Mouse (Mus musculus) retina, postnatal 7 days (tissue): Measurements from ENCODE around the gene Smim17.
"Not testable (repeated sequence)": the region's sequence is repeated elsewhere in the genome, so short reads cannot be mapped to it uniquely, and the experiment has no call there.

Experiments
- DNase-seq: peaks from one replicate; pipeline ENCODE4 v3.0.0-alpha.2; 2012; ENCODE audit warnings: low read depth, low spot score

Smim17 gene

DNA sequence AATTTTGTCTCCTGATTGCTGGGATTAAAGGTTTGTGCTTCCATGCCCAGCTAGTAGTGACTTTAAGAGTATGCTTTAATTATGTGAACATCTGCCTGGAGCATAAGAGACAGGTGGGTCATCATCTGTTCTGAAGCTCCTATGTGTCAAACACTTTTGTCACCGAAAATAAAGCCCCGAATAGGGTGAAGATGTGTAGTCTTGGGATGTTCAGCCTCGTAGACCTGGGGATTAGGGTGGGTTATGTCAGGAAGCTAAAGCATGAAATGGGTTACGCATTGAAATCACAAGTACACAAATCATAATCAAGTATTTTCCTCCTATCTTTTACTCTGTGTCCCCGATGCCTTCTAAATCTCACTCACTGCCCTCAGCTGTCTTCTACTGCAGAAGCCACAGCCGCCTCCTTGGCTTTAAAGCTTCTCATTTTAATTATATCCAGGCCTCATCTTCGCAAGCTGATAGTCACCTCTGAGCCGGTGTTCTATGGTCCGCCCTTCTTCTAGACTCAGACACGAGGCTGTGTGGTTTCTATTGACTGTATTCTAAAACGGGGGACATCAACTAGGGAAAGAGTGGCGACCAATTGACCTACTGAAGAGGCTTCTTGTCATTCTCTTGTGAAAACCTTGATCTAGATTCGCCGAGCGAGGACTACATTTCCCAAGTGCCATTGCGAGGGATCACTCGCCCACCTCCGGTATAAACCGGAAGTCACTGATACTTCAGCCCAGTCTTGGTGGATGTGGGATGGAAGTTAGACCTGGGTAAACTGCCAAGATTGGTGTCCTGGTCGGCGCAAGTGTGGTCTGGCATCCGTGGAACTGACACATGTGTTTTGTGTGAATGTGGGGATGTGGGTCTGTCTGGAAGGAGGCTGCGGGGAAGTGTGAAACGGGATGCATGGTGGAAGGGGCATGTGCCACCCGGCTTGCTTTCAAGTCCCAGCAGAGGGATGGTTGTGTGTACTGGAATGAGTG is at the start of gene Smim17:
Smim17 (plus strand) TSS at position 720 of the 980 bp plus-strand sequence.
- peak; percentile 59 for DNase-seq

DNA sequence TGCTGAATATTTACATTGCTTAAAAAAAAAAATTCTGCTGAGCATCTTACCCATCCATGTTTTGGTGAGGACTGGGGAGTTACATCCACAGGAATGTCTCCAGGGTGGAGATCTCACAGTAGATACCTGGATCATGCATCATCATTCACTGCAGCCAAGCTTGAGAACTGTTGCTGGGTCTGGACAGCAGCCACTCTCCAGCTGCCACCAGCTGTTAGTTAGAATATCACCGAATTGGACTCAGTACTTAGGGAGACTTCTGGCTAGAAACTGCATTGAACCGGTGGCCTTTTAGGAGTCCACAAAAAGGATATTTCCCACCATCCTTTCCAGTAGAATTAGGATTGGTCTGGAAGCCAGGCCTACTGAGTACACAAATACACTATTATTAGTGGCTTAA is 40.4 kb upstream of the Smim17 start:
- no peak for DNase-seq

DNA sequence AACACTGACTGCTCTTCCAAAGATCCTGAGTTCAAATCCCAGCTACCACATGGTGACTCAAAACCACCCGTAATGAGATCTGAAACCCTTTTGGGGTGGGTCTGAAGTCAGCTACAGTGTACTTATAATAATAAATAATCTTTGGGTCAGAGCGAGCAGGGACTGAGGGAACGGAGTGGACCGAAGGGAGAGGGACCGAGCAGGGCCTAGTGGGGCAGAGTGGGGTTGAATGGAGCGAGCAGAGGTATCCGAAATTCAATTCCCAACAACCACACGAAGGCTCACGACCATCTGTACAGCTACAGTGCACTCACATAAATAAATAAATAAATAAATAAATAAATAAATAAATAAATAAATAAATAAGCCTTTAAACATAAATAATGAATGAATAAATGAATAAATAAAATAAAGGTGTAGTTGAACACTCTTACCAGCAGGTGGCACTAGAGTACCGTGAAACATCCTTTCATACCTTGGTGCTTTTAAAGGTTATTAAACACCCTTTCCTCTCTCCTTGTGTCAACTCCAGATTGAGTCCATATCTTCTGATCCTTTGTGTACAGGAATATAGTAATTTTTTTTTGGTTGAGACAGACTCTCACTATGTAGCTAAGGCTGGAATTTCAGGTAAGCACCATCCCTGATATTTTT is 39.5 kb upstream of the Smim17 start:
- peak; percentile 68 for DNase-seq

DNA sequence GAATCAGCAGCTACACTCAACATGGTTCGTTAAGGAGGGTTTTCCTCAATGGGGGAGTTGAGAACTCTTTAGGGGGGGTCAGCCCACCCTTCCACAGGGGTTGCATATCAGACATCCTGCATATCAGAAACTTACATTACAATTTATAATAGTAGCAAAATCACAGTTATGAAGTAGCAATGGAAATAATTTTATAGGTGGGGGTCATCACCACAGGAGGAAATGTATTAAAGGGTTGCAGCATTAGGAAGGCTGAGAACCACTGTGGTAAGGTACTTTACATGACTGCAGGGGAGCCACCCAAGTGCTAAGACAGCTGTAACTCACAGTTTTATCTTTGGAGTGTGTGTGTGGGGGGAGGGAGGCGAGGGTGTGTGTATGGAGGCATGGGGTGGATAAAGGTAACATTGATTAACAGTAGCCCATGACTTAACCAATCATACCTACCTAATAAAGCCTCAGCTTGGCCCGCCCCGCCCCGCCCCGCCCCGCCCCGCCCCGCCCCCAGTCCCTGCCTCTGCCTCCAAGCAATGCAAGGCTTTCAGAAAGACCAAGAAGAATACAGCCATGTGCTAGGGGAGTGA is 37.9 kb upstream of the Smim17 start:
- DNase-seq: no peak

DNA sequence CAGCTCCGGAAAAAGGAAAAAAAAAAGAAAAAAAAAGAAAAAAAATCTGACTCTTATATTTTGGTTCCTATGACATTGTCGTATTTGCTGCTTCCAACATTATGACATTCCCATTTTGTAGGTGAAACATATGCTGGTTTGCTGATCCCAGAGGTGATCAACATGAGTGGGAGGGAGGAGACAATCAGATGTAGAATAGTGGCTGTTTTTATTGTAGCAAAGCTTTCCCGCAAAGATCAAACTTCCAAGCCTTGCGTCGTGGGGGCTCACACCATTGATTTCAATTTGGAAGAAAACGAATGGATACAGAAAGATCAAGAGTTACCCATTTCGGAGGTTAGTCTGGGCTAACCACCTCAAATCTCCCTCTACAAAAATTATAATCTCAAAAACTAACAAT is 36.8 kb upstream of the Smim17 start:
- DNase-seq: no peak

DNA sequence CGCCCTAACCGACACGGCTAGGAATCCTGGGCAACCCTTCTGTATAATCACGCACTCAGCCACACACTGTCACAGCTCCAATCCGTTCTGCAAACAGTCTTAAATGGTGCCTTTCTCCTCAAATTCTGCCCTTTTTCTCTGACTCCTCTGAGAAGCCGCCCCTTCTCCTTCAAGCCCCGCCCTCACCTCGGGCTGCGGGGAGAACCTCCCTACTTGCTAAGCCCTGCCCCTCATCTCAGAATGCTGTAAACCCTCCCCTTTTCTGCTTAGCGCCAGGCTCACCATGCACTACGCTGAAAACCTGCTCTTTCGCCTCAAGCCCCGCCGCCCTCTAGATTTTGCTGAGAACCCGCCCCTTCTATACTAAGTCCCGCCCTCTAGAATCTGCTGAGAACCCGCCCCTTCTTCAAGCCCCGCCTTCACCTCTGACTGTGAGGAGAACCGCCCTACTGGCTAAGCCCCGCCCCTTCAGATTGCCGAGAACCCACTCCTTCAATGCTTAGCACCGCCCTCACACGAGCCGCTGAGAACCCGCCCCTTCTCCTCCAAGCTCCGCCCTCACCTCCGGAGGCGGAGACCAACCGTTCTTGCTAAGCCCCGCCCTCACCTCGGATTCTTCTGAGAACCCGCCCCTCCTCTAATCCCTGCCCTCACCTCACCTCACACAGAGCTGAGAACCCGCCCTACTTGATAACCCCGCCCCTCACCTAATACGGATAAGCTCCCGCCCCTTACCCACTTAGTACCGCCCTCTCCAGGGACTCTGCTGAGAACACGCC is 36.1 kb upstream of the Smim17 start:
- peak; percentile 99 for DNase-seq

DNA sequence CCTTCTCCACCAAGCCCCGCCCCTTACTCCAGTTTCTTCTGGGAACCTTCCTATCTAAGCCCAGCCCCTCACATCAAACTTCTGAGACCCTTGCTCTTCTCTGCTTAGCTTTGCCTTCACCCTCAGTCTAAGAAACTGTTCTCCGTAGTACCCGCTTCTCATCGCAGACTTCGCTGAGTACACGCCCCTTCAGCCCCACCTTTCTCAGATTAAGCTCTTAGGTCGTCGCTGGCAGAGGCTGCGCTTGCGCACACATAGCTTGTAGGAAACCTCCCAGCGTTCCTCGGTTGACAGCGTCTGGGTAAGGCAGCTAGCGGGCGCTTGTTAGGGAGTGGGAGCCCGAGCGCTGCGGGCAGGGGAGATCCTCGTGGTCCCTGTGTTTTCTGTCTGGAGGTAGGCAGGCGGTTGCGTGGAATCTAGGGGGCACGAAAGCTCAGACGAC is 35.4 kb upstream of the Smim17 start, which contains the start of gene Zfp78:
Zfp78 (plus strand) TSS at position 234 of the 442 bp plus-strand sequence.
- peak; percentile 93 for DNase-seq

DNA sequence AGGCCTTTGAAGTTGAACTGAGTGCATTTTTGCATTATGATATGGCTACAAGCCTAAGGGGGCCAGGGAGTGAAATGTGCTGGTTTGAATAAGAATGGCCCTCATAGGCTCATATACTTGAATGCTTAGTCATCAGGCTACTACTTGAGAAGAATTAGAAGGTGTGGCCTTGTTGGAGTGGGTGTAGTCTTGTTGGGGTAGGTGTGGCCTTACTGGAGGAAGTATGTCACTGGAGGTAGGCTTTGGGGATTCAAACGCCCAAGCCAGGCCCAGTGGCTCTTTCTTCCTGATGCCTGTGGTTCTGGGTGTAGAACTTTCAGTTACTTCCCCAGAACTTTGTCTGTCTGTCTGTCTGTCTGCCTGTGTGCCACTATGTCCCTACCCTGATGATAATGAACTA is 33.8 kb upstream of the Smim17 start:
- DNase-seq: no peak

DNA sequence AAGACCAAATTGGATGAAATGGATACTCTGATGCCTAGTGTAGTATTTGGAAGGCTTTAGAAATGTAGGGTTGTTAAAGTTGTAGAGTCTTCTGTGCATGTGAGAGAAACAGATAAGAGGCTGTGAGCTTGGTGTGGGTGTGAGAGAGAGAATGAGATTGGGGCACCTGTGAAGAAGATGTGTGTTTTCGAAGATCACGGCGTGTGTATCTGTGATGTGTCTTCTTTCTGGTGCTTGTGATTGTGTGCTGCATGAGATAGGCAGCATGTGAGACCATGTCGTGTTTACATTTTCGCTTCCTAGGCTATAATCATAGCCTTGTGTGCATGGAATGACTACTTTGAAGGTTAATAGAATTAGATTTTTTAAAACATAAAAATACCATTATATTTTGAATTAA is 31.3 kb upstream of the Smim17 start:
- no peak for DNase-seq

DNA sequence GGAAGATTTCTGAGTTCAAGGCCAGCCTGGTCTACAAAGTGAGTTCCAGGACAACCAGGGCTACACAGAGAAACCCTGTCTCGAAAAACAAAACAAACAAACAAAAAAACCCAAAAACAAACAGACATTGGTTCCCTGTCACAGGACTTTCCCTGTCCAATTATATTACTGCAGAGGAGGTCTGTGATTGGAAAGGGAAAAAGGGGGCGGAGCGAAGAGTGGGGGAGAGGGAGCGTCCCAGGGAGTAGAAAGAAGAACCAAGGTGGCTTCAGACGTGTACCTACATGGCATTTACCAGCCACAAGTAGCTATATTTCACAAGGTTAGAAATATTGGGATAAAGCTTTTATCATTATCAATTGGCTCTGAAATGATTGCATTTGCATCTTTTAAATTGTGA is 30.4 kb upstream of the Smim17 start:
- DNase-seq: not testable (repeated sequence)

DNA sequence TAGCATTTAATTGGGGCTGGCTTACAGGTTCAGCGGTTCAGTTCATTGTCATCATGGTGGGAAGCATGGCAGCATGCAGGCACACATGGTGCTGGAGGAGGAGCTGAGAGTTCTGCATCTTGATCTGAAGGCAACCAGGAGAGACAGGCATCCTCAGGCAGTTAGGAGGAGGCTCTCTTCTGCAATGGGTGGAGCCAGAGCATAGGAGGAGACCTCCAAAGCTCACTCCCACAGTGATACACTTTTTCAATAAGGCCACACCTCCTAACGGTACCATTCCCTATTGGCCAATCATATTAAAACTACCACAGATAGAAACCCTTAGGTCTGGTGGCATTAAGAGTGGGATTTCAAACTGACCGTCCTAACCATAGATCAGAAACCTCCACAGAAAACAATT is 29.1 kb upstream of the Smim17 start:
- no peak for DNase-seq

DNA sequence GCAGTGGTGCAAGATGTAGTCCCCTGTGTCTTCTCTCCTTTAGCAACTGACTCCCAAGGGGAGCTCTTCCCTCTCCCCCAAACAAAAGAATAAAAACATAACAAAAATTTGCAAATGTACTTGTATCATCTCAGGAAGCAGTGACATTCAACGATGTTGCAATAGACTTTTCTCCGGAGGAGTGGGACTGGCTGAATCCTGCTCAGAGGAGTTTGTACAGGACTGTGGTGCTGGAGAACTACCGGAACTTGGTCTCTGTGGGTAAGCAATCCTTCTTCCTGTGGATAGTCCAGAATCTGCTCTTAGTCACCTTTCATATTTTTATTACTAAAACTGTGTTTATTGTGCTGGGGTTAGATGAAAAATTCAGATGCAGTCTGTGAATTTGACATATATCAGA is 25.5 kb upstream of the Smim17 start:
- no peak for DNase-seq

DNA sequence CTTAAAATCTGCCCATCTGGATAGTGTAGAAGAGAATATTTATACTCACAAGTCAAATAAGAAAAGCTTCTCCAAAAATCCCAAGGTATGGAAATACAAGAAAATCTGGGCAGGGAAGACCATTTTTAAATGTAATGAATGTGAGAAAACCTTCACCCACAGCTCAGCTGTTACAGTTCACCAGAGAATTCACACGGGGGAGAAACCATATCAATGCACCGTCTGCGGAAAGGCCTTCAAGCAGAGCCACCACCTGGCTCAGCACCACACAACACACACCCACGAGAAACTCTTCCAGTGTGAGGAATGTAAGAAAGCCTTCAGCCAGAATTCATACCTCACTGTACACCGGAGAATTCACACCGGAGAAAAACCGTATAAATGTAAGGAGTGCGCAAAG is 20.1 kb upstream of the Smim17 start:
- DNase-seq: no peak

DNA sequence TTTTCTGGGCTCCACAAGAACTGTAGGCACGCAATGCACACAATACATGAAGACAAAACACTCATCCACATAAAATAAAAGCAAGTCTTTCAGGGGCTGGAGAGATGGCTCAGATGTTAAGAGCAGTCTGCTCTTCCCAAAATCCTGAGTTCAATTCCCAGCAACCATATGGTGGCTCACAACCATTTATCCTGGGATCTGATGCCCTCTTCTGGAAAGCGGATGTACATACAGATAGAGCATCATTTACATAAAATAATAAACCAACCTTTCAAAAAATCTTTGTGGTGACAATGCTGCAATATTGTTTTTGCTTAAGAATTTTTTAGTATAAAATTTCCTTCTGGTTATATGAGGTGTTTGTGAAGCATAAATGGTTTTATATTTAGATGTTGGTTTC is 17.1 kb upstream of the Smim17 start:
- DNase-seq: no peak

DNA sequence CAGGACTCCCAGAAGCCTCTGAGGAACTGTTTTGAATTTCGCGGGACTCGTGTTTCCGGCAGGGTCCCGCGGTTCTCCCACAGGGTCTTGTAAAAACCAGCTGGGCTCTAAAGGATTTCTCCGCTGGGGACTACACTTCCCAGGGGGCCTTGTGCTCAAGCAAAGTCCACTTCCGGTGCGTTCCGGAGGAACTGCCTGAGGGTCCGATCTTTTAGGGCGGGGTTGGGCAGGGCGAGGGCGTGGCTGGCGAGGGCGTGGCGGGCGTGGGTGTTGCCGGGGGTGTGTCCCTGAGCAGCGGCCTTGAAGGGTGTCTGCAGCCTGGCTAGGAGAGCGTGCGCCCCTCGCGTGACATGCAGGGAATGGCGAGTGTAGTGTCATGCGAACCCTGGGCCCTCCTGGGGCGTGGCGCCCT is 15.5 kb upstream of the Smim17 start, which contains the start of gene Zfp28:
Zfp28 (plus strand) TSS at position 252 of the 412 bp plus-strand sequence.
- peak; percentile 90 for DNase-seq

DNA sequence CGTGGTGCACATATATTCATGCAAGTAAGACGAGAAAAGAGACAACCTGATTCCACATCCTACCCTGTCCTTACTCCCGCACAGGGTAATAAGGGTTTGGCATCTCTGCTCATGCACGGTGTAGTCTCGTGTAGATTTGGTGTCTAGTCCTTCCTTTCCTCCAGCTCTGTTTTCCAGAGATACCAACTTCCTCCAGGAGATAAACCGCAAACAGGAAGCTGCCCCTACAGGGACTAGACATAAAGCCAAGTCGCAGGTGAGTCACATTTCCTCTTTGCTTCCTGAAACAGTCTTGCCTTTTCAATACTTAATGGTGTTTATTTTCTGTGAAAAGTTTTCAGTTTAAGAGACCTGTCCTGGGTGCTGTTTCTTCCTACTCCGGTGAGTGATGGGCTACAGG is 14.5 kb upstream of the Smim17 start:
- no peak for DNase-seq

DNA sequence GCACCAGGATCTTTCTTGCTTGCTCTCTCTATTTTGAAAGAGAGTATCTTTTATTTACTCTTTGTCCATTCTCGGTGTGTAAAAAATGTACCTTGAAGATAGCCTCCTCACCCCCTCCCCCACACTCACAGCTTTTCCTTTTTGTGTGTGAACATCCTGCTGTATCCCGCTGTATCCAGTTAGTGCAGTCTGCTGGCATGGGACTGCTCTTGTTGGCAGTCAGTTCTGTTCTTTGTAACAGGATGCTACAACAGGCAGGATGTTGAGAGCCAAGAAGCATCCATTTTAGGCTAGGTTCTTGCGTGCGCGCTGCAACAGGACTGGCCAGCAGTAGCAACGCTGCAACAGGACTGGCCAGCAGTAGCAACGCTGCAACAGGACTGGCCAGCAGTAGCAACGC is 11.5 kb upstream of the Smim17 start:
- no peak for DNase-seq

DNA sequence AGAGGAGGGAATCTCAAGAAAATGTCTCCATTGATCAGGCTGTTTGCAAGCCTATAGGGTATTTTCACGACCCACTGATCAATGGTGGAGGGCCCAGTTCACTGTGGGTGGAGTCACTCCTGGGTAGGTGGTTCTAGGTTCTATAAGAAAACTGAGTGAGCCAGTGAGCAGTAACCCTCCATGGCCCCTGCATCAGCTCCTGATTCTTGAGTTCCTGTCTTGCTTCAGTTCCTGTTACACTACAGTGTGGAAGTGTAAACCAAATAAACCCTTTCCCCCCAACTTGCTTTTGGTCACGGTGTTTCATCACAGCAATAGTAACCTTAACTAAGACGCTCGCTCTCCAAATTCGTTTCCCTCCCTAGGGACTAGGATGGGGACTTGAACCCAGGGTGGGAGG is 9.5 kb upstream of the Smim17 start:
- DNase-seq: no peak

DNA sequence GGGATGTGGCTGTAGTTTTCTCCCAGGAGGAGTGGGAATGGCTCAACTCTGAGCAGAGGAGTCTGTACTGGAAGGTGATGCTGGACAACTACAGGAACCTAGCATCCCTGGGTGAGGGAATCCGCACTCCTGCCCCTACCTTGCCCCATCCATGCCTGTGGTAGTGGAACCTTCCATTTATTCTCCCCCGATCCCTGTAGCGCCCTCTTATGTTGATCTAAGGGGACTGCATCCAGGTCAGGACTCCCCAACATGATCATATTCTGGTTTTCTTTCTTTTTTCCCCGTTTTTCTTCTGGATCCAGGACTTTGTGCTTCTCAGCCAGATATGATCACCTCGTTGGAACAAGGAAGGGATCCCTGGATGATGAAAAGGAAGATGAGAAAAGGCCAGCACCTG is 9.1 kb upstream of the Smim17 start:
- DNase-seq: no peak

DNA sequence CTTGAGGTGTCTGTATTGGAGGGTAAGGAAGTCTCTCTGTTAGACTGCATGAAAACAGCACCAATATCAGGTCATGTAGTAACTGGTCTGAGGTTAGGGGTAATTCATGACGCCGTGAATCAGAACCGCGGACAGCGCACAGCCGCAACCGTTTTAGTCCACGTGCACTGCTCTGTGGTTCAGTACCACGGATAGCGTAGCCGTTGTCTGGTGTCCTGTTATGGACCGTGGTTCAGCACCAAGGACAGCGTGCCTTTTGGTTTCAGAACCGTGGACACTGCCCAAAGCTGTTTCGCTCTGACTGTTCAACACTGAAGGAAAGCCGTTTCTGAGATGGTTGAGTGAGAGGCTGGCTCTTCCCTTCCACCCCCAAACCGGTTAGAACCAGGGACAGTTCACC is 11.5 kb downstream of the Smim17 start, which contains the start of gene Gm20715:
Gm20715 (plus strand) TSS at position 235 of the 400 bp plus-strand sequence.
- peak; percentile 33 for DNase-seq
